Mouse (Mus musculus) myocyte (in vitro differentiated cells): ENCODE measurements around the gene Fars2.

Experiments
- MYOD1 ChIP-seq, 3 experiments: IDR thresholded peaks; one replicate each; pipeline ENCODE4 v1.6.1; 2011; ENCODE audit warnings: control low read depth in 2 of 3, low read depth in 2 of 3, mild to moderate bottlenecking in 2 of 3, moderate library complexity in 1 of 3; ENCODE audit not compliant: insufficient read length in 2 of 3, control insufficient read depth in 1 of 3
- POLR2A ChIP-seq: IDR thresholded peaks from one replicate; pipeline ENCODE4 v1.6.1; 2011; ENCODE audit warnings: low read depth, mild to moderate bottlenecking, control low read depth, moderate library complexity; ENCODE audit not compliant: insufficient read length
- SRF ChIP-seq: IDR thresholded peaks from one replicate; pipeline ENCODE4 v1.6.1; 2011; ENCODE audit warnings: low read depth; ENCODE audit not compliant: control insufficient read depth, insufficient read length
- TCF12 ChIP-seq: IDR thresholded peaks from one replicate; pipeline ENCODE4 v1.6.1; 2011; ENCODE audit warnings: mild to moderate bottlenecking, control low read depth; ENCODE audit not compliant: poor library complexity, insufficient read depth, severe bottlenecking
- USF1 ChIP-seq: IDR thresholded peaks from one replicate; pipeline ENCODE4 v1.6.1; 2011; ENCODE audit warnings: low read depth, mild to moderate bottlenecking, control low read depth, moderate library complexity

- no peak for TF ChIP-seq POLR2A
- TF ChIP-seq TCF12 = no peak
- TF ChIP-seq MYOD1 (IDR thresholded peaks at IDR 0.05; ENCODE audit: control insufficient read depth in 1 of 3, insufficient read length in 2 of 3, low read depth in 2 of 3) = no peak
- TF ChIP-seq USF1 = no peak
- TF ChIP-seq SRF = no peak
Observed at GRCm38 (mm10) chr13:36493762-36494161, 376.6 kb downstream of the Fars2 start.
